Mouse (Mus musculus) erythroblast, embryonic 14.5 days (primary cell): ENCODE data around the gene Eif4e. TPM values are rescaled to one million over a fixed set of nuclear protein-coding genes. Genes with fewer than 3 reads are reported as not detected.
"Not testable (repeated sequence)": the region's sequence is repeated elsewhere in the genome, so short reads cannot be mapped to it uniquely, and the experiment has no call there.

ENCODE experiments used
- H3K27me3 ChIP-seq: 2 replicates; pipeline ENCODE4 v1.6.1; 2012; ENCODE audit warnings: inconsistent platforms; ENCODE audit not compliant: control insufficient read depth
- H3K36me3 ChIP-seq: 2 replicates; pipeline ENCODE4 v1.6.1; 2012; ENCODE audit warnings: mild to moderate bottlenecking, inconsistent platforms; ENCODE audit not compliant: control insufficient read depth
- H3K4me1 ChIP-seq: 2 replicates; pipeline ENCODE4 v1.6.1; 2012; ENCODE audit warnings: inconsistent platforms; ENCODE audit not compliant: control insufficient read depth
- H3K4me3 ChIP-seq: replicated peaks from 2 replicates; pipeline ENCODE3; 2012; ENCODE audit warnings: moderate library complexity, mild to moderate bottlenecking, inconsistent platforms
- H3K9me3 ChIP-seq: 2 replicates; pipeline ENCODE4 v1.6.1; 2012; ENCODE audit warnings: low read length, inconsistent platforms, mixed read lengths; ENCODE audit not compliant: control insufficient read depth
- GATA1 ChIP-seq: IDR thresholded peaks from 2 replicates; pipeline ENCODE4 v1.6.1; 2012; ENCODE audit warnings: low read length, inconsistent platforms, mixed read lengths
- TAL1 ChIP-seq: IDR thresholded peaks from 3 replicates; pipeline ENCODE4 v1.6.1; 2012; ENCODE audit warnings: low read length, inconsistent platforms, mixed read lengths
- polyA plus RNA-seq: library from polyadenylated mRNA; stranded (reverse); fragments of >175 nt; gene quantifications from 2 replicates; pipeline ENCODE4 v1.2.3, GENCODE M21; 2012

Gene Eif4e
- polyA plus RNA-seq, 1 experiment = 1.1 TPM

GRCm38 (mm10) chr3:138530578-138531478, 4.8 kb downstream of the Eif4e start:
- Histone ChIP-seq H3K9me3 (no peaks in the 10 kb centered on the region), H3K4me1 (peaks cover 57% of the 10 kb centered on the region), H3K27me3 (no peaks in the 10 kb centered on the region), H3K36me3 (peaks cover 18% of the 10 kb centered on the region), H3K4me3 (no peak overlapping the region)
- no peak for TF ChIP-seq TAL1
- TF ChIP-seq GATA1 = no peak

- Histone ChIP-seq H3K27me3 (no peaks in the 10 kb centered on the region), H3K36me3 (peaks cover 23% of the 10 kb centered on the region), H3K9me3 (no peaks in the 10 kb centered on the region), H3K4me1 (peaks cover 55% of the 10 kb centered on the region), H3K4me3 (peak overlapping the region; percentile 24)
- TF ChIP-seq GATA1 (no peak), TAL1 (no peak)
These were observed 5.7 kb downstream of the Eif4e start for GRCm38 (mm10) chr3:138531479-138532181.

- Histone ChIP-seq H3K4me3 (no peak overlapping the region), H3K36me3 (peaks cover 25% of the 10 kb centered on the region), H3K27me3 (no peaks in the 10 kb centered on the region), H3K4me1 (peaks cover 63% of the 10 kb centered on the region), H3K9me3 (no peaks in the 10 kb centered on the region)
- TF ChIP-seq GATA1 (no peak), TAL1 (no peak)
These were observed 6.8 kb downstream of the Eif4e start for GRCm38 (mm10) chr3:138532764-138533163.

- Histone ChIP-seq H3K27me3 (no peaks in the 10 kb centered on the region), H3K36me3 (peaks cover 30% of the 10 kb centered on the region), H3K9me3 (no peaks in the 10 kb centered on the region), H3K4me1 (peaks cover 58% of the 10 kb centered on the region), H3K4me3 (no peak overlapping the region)
- TF ChIP-seq TAL1 (no peak), GATA1 (no peak)
These were observed 10.1 kb downstream of the Eif4e start for GRCm38 (mm10) chr3:138536031-138536430.

- H3K4me1 ChIP-seq = peaks cover 47% of the 10 kb centered on the region
These were observed 16.6 kb downstream of the Eif4e start for GRCm38 (mm10) chr3:138542621-138543020.

GRCm38 (mm10) chr3:138544117-138544516, 18.1 kb downstream of the Eif4e start:
- Histone ChIP-seq H3K27me3 (no peaks in the 10 kb centered on the region), H3K4me3 (no peak overlapping the region), H3K4me1 (peaks cover 36% of the 10 kb centered on the region), H3K9me3 (no peaks in the 10 kb centered on the region), H3K36me3 (peaks cover 31% of the 10 kb centered on the region)
- TF ChIP-seq GATA1 (no peak), TAL1 (no peak)

More at GRCm38 (mm10) chr3:138542621-138543020, 16.6 kb downstream of the Eif4e start:
- peaks cover 22% of the 10 kb centered on the region for H3K36me3 ChIP-seq
- TF ChIP-seq GATA1 = no peak
- TF ChIP-seq TAL1 = no peak
- H3K4me3 ChIP-seq = no peak overlapping the region
- H3K27me3 ChIP-seq = no peaks in the 10 kb centered on the region
- no peaks in the 10 kb centered on the region for H3K9me3 ChIP-seq

- TF ChIP-seq TAL1 (no peak), GATA1 (no peak)
- no peaks in the 10 kb centered on the region for H3K27me3 ChIP-seq
- H3K36me3 ChIP-seq = peaks cover 47% of the 10 kb centered on the region
- peaks cover 15% of the 10 kb centered on the region for H3K4me1 ChIP-seq
- no peak overlapping the region for H3K4me3 ChIP-seq
- no peaks in the 10 kb centered on the region for H3K9me3 ChIP-seq
These were observed 20.7 kb downstream of the Eif4e start for GRCm38 (mm10) chr3:138546678-138547077.

GRCm38 (mm10) chr3:138549045-138549444, 23.1 kb downstream of the Eif4e start:
- TF ChIP-seq TAL1 (no peak), GATA1 (no peak)
- H3K36me3 ChIP-seq = peaks cover 66% of the 10 kb centered on the region
- no peak overlapping the region for H3K4me3 ChIP-seq
- H3K4me1 ChIP-seq = peaks cover 6% of the 10 kb centered on the region
- H3K9me3 ChIP-seq = no peaks in the 10 kb centered on the region
- no peaks in the 10 kb centered on the region for H3K27me3 ChIP-seq

GRCm38 (mm10) chr3:138550336-138551123, 24.6 kb downstream of the Eif4e start:
- H3K9me3 ChIP-seq = no peaks in the 10 kb centered on the region
- no peak overlapping the region for H3K4me3 ChIP-seq
- no peak for TF ChIP-seq TAL1
- TF ChIP-seq GATA1 = no peak
- no peaks in the 10 kb centered on the region for H3K27me3 ChIP-seq
- H3K4me1 ChIP-seq = peaks cover 3% of the 10 kb centered on the region
- H3K36me3 ChIP-seq = peaks cover 79% of the 10 kb centered on the region

GRCm38 (mm10) chr3:138555279-138555678, 29.3 kb downstream of the Eif4e start:
- H3K4me3 ChIP-seq, H3K27me3 ChIP-seq, H3K9me3 ChIP-seq, H3K4me1 ChIP-seq: not testable (repeated sequence)
- H3K36me3 ChIP-seq = peaks cover 90% of the 10 kb centered on the region
